Mouse (Mus musculus) myocyte (in vitro differentiated cells): ENCODE results near the gene Xylb.

ENCODE experiments used
- CEBPB ChIP-seq: IDR thresholded peaks from 2 replicates; pipeline ENCODE4 v1.6.1; 2011; ENCODE audit warnings: mild to moderate bottlenecking, moderate library complexity; ENCODE audit not compliant: poor library complexity, insufficient read depth, severe bottlenecking
- E2F4 ChIP-seq: IDR thresholded peaks from one replicate; pipeline ENCODE4 v1.6.1; 2011; ENCODE audit warnings: mild to moderate bottlenecking, control low read depth, moderate library complexity; ENCODE audit not compliant: insufficient read depth
- MAX ChIP-seq: IDR thresholded peaks from one replicate; pipeline ENCODE4 v1.6.1; 2011; ENCODE audit warnings: low read depth, mild to moderate bottlenecking, control low read depth
- MYOD1 ChIP-seq, 3 experiments: IDR thresholded peaks; one replicate each; pipeline ENCODE4 v1.6.1; 2011; ENCODE audit warnings: control low read depth in 2 of 3, low read depth in 2 of 3, mild to moderate bottlenecking in 2 of 3, moderate library complexity in 1 of 3; ENCODE audit not compliant: insufficient read length in 2 of 3, control insufficient read depth in 1 of 3
- MYOG ChIP-seq, 3 experiments: IDR thresholded peaks; one replicate each; pipeline ENCODE4 v1.6.1; 2011; ENCODE audit warnings: control low read depth in 2 of 3, low read depth in 2 of 3, mild to moderate bottlenecking in 2 of 3; ENCODE audit not compliant: insufficient read length in 2 of 3, control insufficient read depth in 1 of 3, insufficient read depth in 1 of 3
- POLR2A ChIP-seq: IDR thresholded peaks from one replicate; pipeline ENCODE4 v1.6.1; 2011; ENCODE audit warnings: low read depth, mild to moderate bottlenecking, control low read depth, moderate library complexity; ENCODE audit not compliant: insufficient read length
- POLR2AphosphoS2 ChIP-seq: IDR thresholded peaks from one replicate; pipeline ENCODE4 v1.6.1; 2011; ENCODE audit warnings: low read depth, control low read depth; ENCODE audit not compliant: insufficient read length
- REST ChIP-seq: IDR thresholded peaks from one replicate; pipeline ENCODE4 v1.6.1; 2011; ENCODE audit warnings: mild to moderate bottlenecking, control low read depth, moderate library complexity; ENCODE audit not compliant: insufficient read depth, insufficient read length
- SRF ChIP-seq: IDR thresholded peaks from one replicate; pipeline ENCODE4 v1.6.1; 2011; ENCODE audit warnings: low read depth; ENCODE audit not compliant: control insufficient read depth, insufficient read length
- TCF12 ChIP-seq: IDR thresholded peaks from one replicate; pipeline ENCODE4 v1.6.1; 2011; ENCODE audit warnings: mild to moderate bottlenecking, control low read depth; ENCODE audit not compliant: poor library complexity, insufficient read depth, severe bottlenecking
- USF1 ChIP-seq: IDR thresholded peaks from one replicate; pipeline ENCODE4 v1.6.1; 2011; ENCODE audit warnings: low read depth, mild to moderate bottlenecking, control low read depth, moderate library complexity

DNA sequence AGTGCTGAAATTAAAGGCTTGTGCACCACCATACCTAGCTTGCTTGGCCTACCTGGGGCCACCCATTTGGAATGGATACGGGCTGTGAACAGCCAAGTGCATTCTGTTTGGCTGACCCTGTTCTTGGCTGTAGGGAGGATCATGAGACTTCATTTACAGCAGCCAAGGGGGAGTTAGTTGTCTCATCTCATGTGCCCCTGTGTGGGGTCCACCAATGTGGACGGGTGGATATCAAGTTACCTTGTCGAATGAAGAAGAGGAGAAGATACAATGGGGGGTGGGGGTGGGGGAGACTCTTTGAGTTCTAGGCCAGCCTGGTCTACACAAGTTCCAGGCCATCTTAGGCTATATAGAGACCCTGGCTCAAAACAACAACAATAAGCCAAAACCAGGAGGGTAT lies 17.8 kb downstream of the Xylb start:
- TF ChIP-seq POLR2AphosphoS2 (no peak), TCF12 (no peak), USF1 (no peak), POLR2A (no peak), E2F4 (no peak), MYOG (IDR thresholded peaks at IDR 0.05; ENCODE audit: control insufficient read depth in 1 of 3, insufficient read depth in 1 of 3, insufficient read length in 2 of 3, low read depth in 2 of 3) (no peak), MAX (no peak), REST (no peak), CEBPB (no peak), MYOD1 (IDR thresholded peaks at IDR 0.05; ENCODE audit: control insufficient read depth in 1 of 3, insufficient read length in 2 of 3, low read depth in 2 of 3) (no peak), SRF (no peak)
